Mouse (Mus musculus) brain, embryonic 18.5 days (tissue): ENCODE data around the gene Arhgap24.
"Not testable (repeated sequence)": the region's sequence is repeated elsewhere in the genome, so short reads cannot be mapped to it uniquely, and the experiment has no call there.

Experiments
- DNase-seq: peaks from one replicate; pipeline ENCODE4 v3.0.0-alpha.2; 2012; ENCODE audit warnings: low read depth, low spot score

Arhgap24 gene

GRCm38 (mm10) chr5:102793536-102793935 is 312.3 kb downstream of the Arhgap24 start:
- DNase-seq: no peak

- no peak for DNase-seq
Observed at GRCm38 (mm10) chr5:102801469-102801868, 320.3 kb downstream of the Arhgap24 start.

- DNase-seq: no peak
Observed at GRCm38 (mm10) chr5:102802833-102803232, 321.6 kb downstream of the Arhgap24 start.

GRCm38 (mm10) chr5:102803675-102804074 is 322.5 kb downstream of the Arhgap24 start:
- DNase-seq: no peak

GRCm38 (mm10) chr5:102807518-102807917 is 326.3 kb downstream of the Arhgap24 start:
- no peak for DNase-seq

- DNase-seq: no peak
Observed at GRCm38 (mm10) chr5:102810366-102810957, 329.3 kb downstream of the Arhgap24 start.

GRCm38 (mm10) chr5:102813271-102813670 is 332.1 kb downstream of the Arhgap24 start:
- no peak for DNase-seq

- DNase-seq: no peak
Observed at GRCm38 (mm10) chr5:102817641-102818040, 336.4 kb downstream of the Arhgap24 start.

GRCm38 (mm10) chr5:102825538-102825937 is 344.3 kb downstream of the Arhgap24 start:
- no peak for DNase-seq

GRCm38 (mm10) chr5:102839071-102839470 is 357.9 kb downstream of the Arhgap24 start:
- no peak for DNase-seq

GRCm38 (mm10) chr5:102843934-102844709 is 362.9 kb downstream of the Arhgap24 start:
- DNase-seq: no peak

- DNase-seq: peak; percentile 55
Observed at GRCm38 (mm10) chr5:102844731-102845598, 363.8 kb downstream of the Arhgap24 start.

- DNase-seq: no peak
Observed at GRCm38 (mm10) chr5:102845800-102846199, 364.6 kb downstream of the Arhgap24 start.

- DNase-seq: no peak
Observed at GRCm38 (mm10) chr5:102847859-102848258, 366.7 kb downstream of the Arhgap24 start.

GRCm38 (mm10) chr5:102851761-102852160 is 370.6 kb downstream of the Arhgap24 start:
- no peak for DNase-seq

GRCm38 (mm10) chr5:102853750-102854149 is 372.6 kb downstream of the Arhgap24 start:
- DNase-seq: no peak

GRCm38 (mm10) chr5:102855805-102856204 is 374.6 kb downstream of the Arhgap24 start:
- no peak for DNase-seq

- DNase-seq: no peak
Observed at GRCm38 (mm10) chr5:102858047-102858446, 376.9 kb downstream of the Arhgap24 start.

- DNase-seq: no peak
Observed at GRCm38 (mm10) chr5:102859749-102860148, 378.6 kb downstream of the Arhgap24 start.

- no peak for DNase-seq
Observed at GRCm38 (mm10) chr5:102868196-102868595, 387.0 kb downstream of the Arhgap24 start.

GRCm38 (mm10) chr5:102872996-102873395 is 391.8 kb downstream of the Arhgap24 start:
- not testable (repeated sequence) for DNase-seq
